Mouse (Mus musculus): ENCODE measurements at regions not wholly inside any gene's neighbourhood (a gene's known extent, or its start where the extent isn't known, plus 50 kb on each side); places are given as distances from the start of the nearest gene placed in this dataset.
A peak's percentile ranks its signal among the peaks of the same experiment; 100 is the strongest.

- H3K36me3 ChIP-seq (ENCODE audit: control insufficient read depth, insufficient read depth, low read length): no peaks in the 10 kb centered on the region
- TF ChIP-seq POLR2A (IDR thresholded peaks at IDR 0.05; ENCODE audit: low read depth, low read length) (no peak), CTCF (IDR thresholded peaks at IDR 0.05; ENCODE audit: extremely low read depth, insufficient read length, insufficient replicate concordance, low read depth, low read length) (no peak)
- no peaks in the 10 kb centered on the region for H3K4me1 ChIP-seq (ENCODE audit: control insufficient read depth, insufficient read depth, insufficient read length, low read length)
- H3K4me3 ChIP-seq (ENCODE audit: low read depth, low read length): no peak overlapping the region
- no peak overlapping the region for H3K27ac ChIP-seq (ENCODE audit: insufficient read depth, low read depth, low read length)
- H3K27me3 ChIP-seq (ENCODE audit: control insufficient read depth, insufficient read depth, low read length): no peaks in the 10 kb centered on the region
- WGBS: 71% methylated on average over 5 of the region's 5 CpGs
Measured at GRCm38 (mm10) chr3:35146681-35147080, 496.5 kb downstream of the Sox2 start.

- H3K27me3 ChIP-seq (ENCODE audit: control insufficient read depth, insufficient read depth, low read length): no peaks in the 10 kb centered on the region
- H3K27ac ChIP-seq (ENCODE audit: insufficient read depth, low read depth, low read length): no peak overlapping the region
- WGBS: 32% methylated on average over 12 of the region's 12 CpGs
- H3K36me3 ChIP-seq (ENCODE audit: control insufficient read depth, insufficient read depth, low read length): no peaks in the 10 kb centered on the region
- H3K4me1 ChIP-seq (ENCODE audit: control insufficient read depth, insufficient read depth, insufficient read length, low read length): no peaks in the 10 kb centered on the region
- peak overlapping the region; percentile 2; the same call in 1 of the 2 replicates for H3K4me3 ChIP-seq (ENCODE audit: low read depth, low read length)
- TF ChIP-seq CTCF (IDR thresholded peaks at IDR 0.05; ENCODE audit: extremely low read depth, insufficient read length, insufficient replicate concordance, low read depth, low read length) (no peak), POLR2A (IDR thresholded peaks at IDR 0.05; ENCODE audit: low read depth, low read length) (no peak)
Measured at GRCm38 (mm10) chr3:35149251-35149691, 499.1 kb downstream of the Sox2 start.

DNA sequence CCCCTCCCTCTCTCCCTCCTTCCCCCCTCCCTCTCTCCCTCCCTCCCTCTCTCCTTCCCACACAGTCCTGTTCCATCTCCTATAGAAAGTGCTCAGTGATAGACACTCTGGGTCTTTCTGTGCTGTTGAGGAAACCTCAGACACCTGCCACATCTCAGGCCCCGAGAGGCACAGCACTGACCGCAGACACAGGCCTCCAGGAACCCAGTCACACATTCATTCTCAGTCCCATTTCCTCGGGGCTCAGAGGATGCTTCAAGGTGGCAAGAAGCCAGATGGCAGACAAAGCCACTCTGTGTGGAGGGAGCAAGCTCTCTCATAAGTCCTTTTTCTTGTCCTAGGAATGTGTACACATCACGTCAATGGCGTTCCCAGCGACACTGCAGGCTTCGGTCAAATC is 502.0 kb downstream of the Sox2 start:
- Histone ChIP-seq H3K27me3 (ENCODE audit: control insufficient read depth, insufficient read depth, low read length) (no peaks in the 10 kb centered on the region), H3K4me1 (ENCODE audit: control insufficient read depth, insufficient read depth, insufficient read length, low read length) (no peaks in the 10 kb centered on the region), H3K4me3 (ENCODE audit: low read depth, low read length) (no peak overlapping the region), H3K36me3 (ENCODE audit: control insufficient read depth, insufficient read depth, low read length) (no peaks in the 10 kb centered on the region), H3K27ac (ENCODE audit: insufficient read depth, low read depth, low read length) (no peak overlapping the region)
- TF ChIP-seq CTCF (IDR thresholded peaks at IDR 0.05; ENCODE audit: extremely low read depth, insufficient read length, insufficient replicate concordance, low read depth, low read length) (no peak), POLR2A (IDR thresholded peaks at IDR 0.05; ENCODE audit: low read depth, low read length) (no peak)
- 83% methylated on average over 7 of the region's 7 CpGs for WGBS

GRCm38 (mm10) chr3:35154266-35154665 is 504.1 kb downstream of the Sox2 start:
- Histone ChIP-seq H3K4me3 (ENCODE audit: low read depth, low read length) (no peak overlapping the region), H3K27me3 (ENCODE audit: control insufficient read depth, insufficient read depth, low read length) (no peaks in the 10 kb centered on the region), H3K4me1 (ENCODE audit: control insufficient read depth, insufficient read depth, insufficient read length, low read length) (no peaks in the 10 kb centered on the region), H3K36me3 (ENCODE audit: control insufficient read depth, insufficient read depth, low read length) (no peaks in the 10 kb centered on the region), H3K27ac (ENCODE audit: insufficient read depth, low read depth, low read length) (no peak overlapping the region)
- TF ChIP-seq POLR2A (IDR thresholded peaks at IDR 0.05; ENCODE audit: low read depth, low read length) (no peak), CTCF (IDR thresholded peaks at IDR 0.05; ENCODE audit: extremely low read depth, insufficient read length, insufficient replicate concordance, low read depth, low read length) (no peak)
- WGBS: 70% methylated on average over 6 of the region's 6 CpGs

- H3K4me1 ChIP-seq (ENCODE audit: control insufficient read depth, insufficient read depth, insufficient read length, low read length): no peaks in the 10 kb centered on the region
- no peak overlapping the region for H3K4me3 ChIP-seq (ENCODE audit: low read depth, low read length)
- no peak overlapping the region for H3K27ac ChIP-seq (ENCODE audit: insufficient read depth, low read depth, low read length)
- H3K27me3 ChIP-seq (ENCODE audit: control insufficient read depth, insufficient read depth, low read length): no peaks in the 10 kb centered on the region
- H3K36me3 ChIP-seq (ENCODE audit: control insufficient read depth, insufficient read depth, low read length): no peaks in the 10 kb centered on the region
- 87% methylated on average over 1 of the region's 1 CpGs for WGBS
- TF ChIP-seq POLR2A (IDR thresholded peaks at IDR 0.05; ENCODE audit: low read depth, low read length) (no peak), CTCF (IDR thresholded peaks at IDR 0.05; ENCODE audit: extremely low read depth, insufficient read length, insufficient replicate concordance, low read depth, low read length) (no peak)
Measured at GRCm38 (mm10) chr3:35168676-35169075, 518.5 kb downstream of the Sox2 start.

DNA sequence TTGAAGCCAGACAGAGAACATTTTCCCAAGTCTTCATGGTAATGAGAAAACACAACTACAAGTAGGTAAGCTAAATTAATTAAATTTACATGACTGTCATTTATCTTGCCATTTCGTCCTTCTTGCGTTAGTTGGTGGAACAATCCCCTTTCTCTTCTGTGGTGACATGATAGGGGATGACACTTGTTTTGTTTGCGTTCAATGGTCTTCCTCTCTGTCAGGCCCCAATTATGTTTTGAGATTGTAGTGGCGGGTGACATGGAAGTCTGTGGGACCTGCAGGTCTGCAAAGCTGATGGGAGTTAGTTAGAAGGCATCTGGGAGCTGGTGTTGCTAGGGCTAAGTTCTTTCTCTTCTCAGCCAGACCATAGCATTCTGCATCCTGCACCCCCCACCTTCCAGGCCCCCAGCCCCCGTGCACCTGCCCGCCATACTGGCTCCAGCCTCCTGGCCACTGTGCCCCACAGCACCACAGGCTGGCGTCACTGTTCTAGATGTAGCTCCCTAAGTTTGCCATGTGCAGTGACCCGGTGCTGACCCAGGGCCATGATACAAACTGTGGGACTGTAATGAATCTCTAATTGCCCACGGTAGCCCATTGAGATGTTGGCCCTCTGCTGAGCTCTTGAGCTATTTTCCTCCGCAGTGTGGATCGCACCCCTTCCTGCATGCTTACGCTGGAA is 528.7 kb downstream of the Sox2 start:
- 90% methylated on average over 12 of the region's 12 CpGs for WGBS
- TF ChIP-seq POLR2A (IDR thresholded peaks at IDR 0.05; ENCODE audit: low read depth, low read length): no peak
- TF ChIP-seq CTCF (IDR thresholded peaks at IDR 0.05; ENCODE audit: extremely low read depth, insufficient read length, insufficient replicate concordance, low read depth, low read length): no peak
- H3K4me1 ChIP-seq (ENCODE audit: control insufficient read depth, insufficient read depth, insufficient read length, low read length): no peaks in the 10 kb centered on the region
- H3K4me3 ChIP-seq (ENCODE audit: low read depth, low read length): no peak overlapping the region
- H3K27ac ChIP-seq (ENCODE audit: insufficient read depth, low read depth, low read length): no peak overlapping the region
- no peaks in the 10 kb centered on the region for H3K27me3 ChIP-seq (ENCODE audit: control insufficient read depth, insufficient read depth, low read length)
- H3K36me3 ChIP-seq (ENCODE audit: control insufficient read depth, insufficient read depth, low read length): no peaks in the 10 kb centered on the region

GRCm38 (mm10) chr3:35208526-35208925 is 545.4 kb upstream of the Atp11b start:
- WGBS: 87% methylated on average over 5 of the region's 5 CpGs
- H3K27ac ChIP-seq (ENCODE audit: insufficient read depth, low read depth, low read length): no peak overlapping the region

More at GRCm38 (mm10) chr3:35208526-35208925, 545.4 kb upstream of the Atp11b start:
- no peaks in the 10 kb centered on the region for H3K27me3 ChIP-seq (ENCODE audit: control insufficient read depth, insufficient read depth, low read length)
- TF ChIP-seq POLR2A (IDR thresholded peaks at IDR 0.05; ENCODE audit: low read depth, low read length) (no peak), CTCF (IDR thresholded peaks at IDR 0.05; ENCODE audit: extremely low read depth, insufficient read length, insufficient replicate concordance, low read depth, low read length) (no peak)
- no peak overlapping the region for H3K4me3 ChIP-seq (ENCODE audit: low read depth, low read length)
- H3K36me3 ChIP-seq (ENCODE audit: control insufficient read depth, insufficient read depth, low read length): no peaks in the 10 kb centered on the region
- no peaks in the 10 kb centered on the region for H3K4me1 ChIP-seq (ENCODE audit: control insufficient read depth, insufficient read depth, insufficient read length, low read length)
